Mouse (Mus musculus) heart, postnatal 36 days (tissue): ENCODE data around the gene Zc3h14. TPM values are rescaled to one million over a fixed set of nuclear protein-coding genes. Genes with fewer than 3 reads are reported as not detected.

Experiments used
- DNase-seq, 2 experiments: peaks; one replicate each; pipeline ENCODE4 v3.0.0; 2021 to 2022
- intact Hi-C: fragments of 180-260 bp; cut with DNase I; formaldehyde crosslinking; loops from one replicate; pipeline ENCODE4 v1.15.1; 2025
- total RNA-seq, 2 experiments: library from RNA; stranded (reverse); gene quantifications; 2 replicates each; pipeline ENCODE4 v1.2.3; 2021

Gene Zc3h14
- total RNA-seq, 2 experiments from 2014 or later = 59.0 to 59.9 TPM

- intact Hi-C loops = no loop called here
- peak; percentile 73 to 81 for DNase-seq
Observed at GRCm38 (mm10) chr12:98736951-98737800, 9.6 kb upstream of the Zc3h14 start, which contains the start of gene Ptpn21. Ptpn21 (minus strand) TSS chr12:98737405.

- peak; percentile 14 to 19 for DNase-seq
- intact Hi-C loops = no loop called here
Observed at GRCm38 (mm10) chr12:98737801-98738350, 8.9 kb upstream of the Zc3h14 start.

GRCm38 (mm10) chr12:98741011-98741501 lies 5.7 kb upstream of the Zc3h14 start:
- intact Hi-C loops = no loop called here
- DNase-seq = no peak

- intact Hi-C loops = no loop called here
- DNase-seq = no peak
Observed at GRCm38 (mm10) chr12:98745626-98746025, 1.1 kb upstream of the Zc3h14 start.

GRCm38 (mm10) chr12:98746131-98746530 lies 633 bp upstream of the Zc3h14 start:
- DNase-seq = peak; percentile 49 to 52
- intact Hi-C loops = no loop called here

GRCm38 (mm10) chr12:98747380-98747753 lies 603 bp downstream of the Zc3h14 start:
- DNase-seq = no peak
- intact Hi-C loops = no loop called here

GRCm38 (mm10) chr12:98757636-98758035 lies 10.9 kb downstream of the Zc3h14 start:
- intact Hi-C loops = no loop called here
- no peak for DNase-seq

GRCm38 (mm10) chr12:98759700-98760099 lies 12.9 kb downstream of the Zc3h14 start:
- intact Hi-C loops = no loop called here
- DNase-seq = no peak

- no peak for DNase-seq
- intact Hi-C loops = no loop called here
Observed at GRCm38 (mm10) chr12:98766241-98766640, 19.5 kb downstream of the Zc3h14 start.

GRCm38 (mm10) chr12:98777509-98777908 lies 30.7 kb downstream of the Zc3h14 start:
- DNase-seq = no peak
- intact Hi-C loops = no loop called here

- DNase-seq = peak in 1 of 2 experiments; percentile 13
- intact Hi-C loops = no loop called here
Observed at GRCm38 (mm10) chr12:98779148-98779547, 32.4 kb downstream of the Zc3h14 start.

- intact Hi-C loops = no loop called here
Observed at GRCm38 (mm10) chr12:98784251-98784650, 37.5 kb downstream of the Zc3h14 start.

GRCm38 (mm10) chr12:98795731-98796318 lies 49.1 kb downstream of the Zc3h14 start:
- no peak for DNase-seq
- intact Hi-C loops = no loop called here

More at GRCm38 (mm10) chr12:98784251-98784650, 37.5 kb downstream of the Zc3h14 start:
- DNase-seq = no peak

GRCm38 (mm10) chr12:98800334-98800733 lies 53.6 kb downstream of the Zc3h14 start:
- intact Hi-C loops = loop anchor here (10.0 kb wide), 1 partner anchor 1934 kb away; no protein-coding TSS in a partner anchor
- no peak for DNase-seq

- intact Hi-C loops = loop anchor here (10.0 kb wide), 1 partner anchor 1933 kb away; no protein-coding TSS in a partner anchor
- DNase-seq = no peak
Observed at GRCm38 (mm10) chr12:98802245-98802644, 55.5 kb downstream of the Zc3h14 start.

- no peak for DNase-seq
- intact Hi-C loops = loop anchor here (10.0 kb wide), 1 partner anchor 1931 kb away; no protein-coding TSS in a partner anchor
Observed at GRCm38 (mm10) chr12:98804078-98804748, 57.4 kb downstream of the Zc3h14 start.

- intact Hi-C loops = no loop called here
Observed at GRCm38 (mm10) chr12:98820781-98821180, 74.0 kb downstream of the Zc3h14 start.

GRCm38 (mm10) chr12:98831122-98831521 lies 84.4 kb downstream of the Zc3h14 start:
- no peak for DNase-seq
- intact Hi-C loops = no loop called here

More at GRCm38 (mm10) chr12:98820781-98821180, 74.0 kb downstream of the Zc3h14 start:
- DNase-seq = no peak

GRCm38 (mm10) chr12:98832929-98833598 lies 86.3 kb downstream of the Zc3h14 start:
- no peak for DNase-seq
- intact Hi-C loops = no loop called here

- no peak for DNase-seq
- intact Hi-C loops = no loop called here
Observed at GRCm38 (mm10) chr12:98833901-98834300, 87.1 kb downstream of the Zc3h14 start.
